Mouse (Mus musculus): ENCODE measurements around the gene Fuom. TPM values are rescaled to one million over a fixed set of nuclear protein-coding genes. Genes with fewer than 3 reads are reported as not detected.
A peak's percentile ranks its signal among the peaks of the same experiment; 100 is the strongest.
"Not testable (repeated sequence)": the region's sequence is repeated elsewhere in the genome, so short reads cannot be mapped to it uniquely, and the experiment has no call there.

Gene Fuom
- total and polyA plus RNA-seq, 3 experiments: 71.5 to 101 (median 83.4) TPM

GRCm38 (mm10) chr7:140135106-140135770, 33.0 kb upstream of the Fuom start:
- Histone ChIP-seq H3K9ac (ENCODE audit: low read depth, low read length) (no peak overlapping the region), H3K4me3 (no peak overlapping the region), H3K36me3 (ENCODE audit: control insufficient read depth, insufficient read depth, low read length) (no peaks in the 10 kb centered on the region), H3K4me1 (ENCODE audit: control insufficient read depth, insufficient read depth, low read length) (peaks cover 2% of the 10 kb centered on the region), H3K79me2 (replicated peaks; ENCODE audit: control insufficient read depth, insufficient read depth, low read length) (no peaks in the 10 kb centered on the region), H3K27ac (no peak overlapping the region), H3K27me3 (ENCODE audit: control insufficient read depth, insufficient read depth, low read length) (no peaks in the 10 kb centered on the region)
- DNase-seq: no peak
- intact Hi-C loops (cut with DNase I): loop anchor here (5.0 kb wide), 1 partner anchor 98 kb away; the partner anchor contains the start of genes Tubgcp2 and Zfp511
- no peak for TF ChIP-seq EP300 (IDR thresholded peaks at IDR 0.05; ENCODE audit: insufficient read depth, low read depth, low read length)
- WGBS: 81% methylated on average over 5 of the region's 5 CpGs

GRCm38 (mm10) chr7:140134033-140134432, 31.8 kb upstream of the Fuom start:
- H3K9ac ChIP-seq (ENCODE audit: low read depth, low read length); H3K27ac ChIP-seq; H3K4me1 ChIP-seq (ENCODE audit: control insufficient read depth, insufficient read depth, low read length); H3K79me2 ChIP-seq (replicated peaks; ENCODE audit: control insufficient read depth, insufficient read depth, low read length); H3K27me3 ChIP-seq (ENCODE audit: control insufficient read depth, insufficient read depth, low read length); intact Hi-C loops (cut with DNase I); H3K4me3 ChIP-seq; DNase-seq; H3K36me3 ChIP-seq (ENCODE audit: control insufficient read depth, insufficient read depth, low read length): not testable (repeated sequence)
- WGBS: 86% methylated on average over 7 of the region's 7 CpGs

GRCm38 (mm10) chr7:140132184-140132583, 29.9 kb upstream of the Fuom start:
- 92% methylated on average over 7 of the region's 7 CpGs for WGBS
- intact Hi-C loops (cut with DNase I); H3K27ac ChIP-seq: not testable (repeated sequence)

GRCm38 (mm10) chr7:140127911-140128310, 25.7 kb upstream of the Fuom start:
- Histone ChIP-seq H3K36me3 (ENCODE audit: control insufficient read depth, insufficient read depth, low read length) (no peaks in the 10 kb centered on the region), H3K79me2 (replicated peaks; ENCODE audit: control insufficient read depth, insufficient read depth, low read length) (no peaks in the 10 kb centered on the region), H3K9ac (ENCODE audit: low read depth, low read length) (no peak overlapping the region), H3K27ac (no peak overlapping the region), H3K27me3 (ENCODE audit: control insufficient read depth, insufficient read depth, low read length) (no peaks in the 10 kb centered on the region), H3K4me3 (no peak overlapping the region), H3K4me1 (ENCODE audit: control insufficient read depth, insufficient read depth, low read length) (peaks cover 3% of the 10 kb centered on the region)
- 78% methylated on average over 2 of the region's 2 CpGs for WGBS
- TF ChIP-seq CTCF (IDR thresholded peaks at IDR 0.05) (no peak), POLR2A (IDR thresholded peaks at IDR 0.05; ENCODE audit: insufficient read depth, low read depth, low read length) (no peak)
- DNase-seq: no peak
- intact Hi-C loops (cut with DNase I): no loop called here

More at GRCm38 (mm10) chr7:140132184-140132583, 29.9 kb upstream of the Fuom start:
- H3K27me3 ChIP-seq (ENCODE audit: control insufficient read depth, insufficient read depth, low read length); H3K4me3 ChIP-seq; H3K9ac ChIP-seq (ENCODE audit: low read depth, low read length); H3K36me3 ChIP-seq (ENCODE audit: control insufficient read depth, insufficient read depth, low read length); H3K4me1 ChIP-seq (ENCODE audit: control insufficient read depth, insufficient read depth, low read length); DNase-seq; H3K79me2 ChIP-seq (replicated peaks; ENCODE audit: control insufficient read depth, insufficient read depth, low read length): not testable (repeated sequence)

- H3K4me1 ChIP-seq (ENCODE audit: control insufficient read depth, insufficient read depth, low read length): peaks cover 3% of the 10 kb centered on the region
- H3K9ac ChIP-seq (ENCODE audit: low read depth, low read length): no peak overlapping the region
- no peak for DNase-seq
- no peaks in the 10 kb centered on the region for H3K27me3 ChIP-seq (ENCODE audit: control insufficient read depth, insufficient read depth, low read length)
- H3K36me3 ChIP-seq (ENCODE audit: control insufficient read depth, insufficient read depth, low read length): no peaks in the 10 kb centered on the region
- 87% methylated on average over 3 of the region's 3 CpGs for WGBS
- no peak overlapping the region for H3K4me3 ChIP-seq
- intact Hi-C loops (cut with DNase I): no loop called here
- TF ChIP-seq EP300 (IDR thresholded peaks at IDR 0.05; ENCODE audit: insufficient read depth, low read depth, low read length) (no peak), CTCF (IDR thresholded peaks at IDR 0.05) (no peak), POLR2A (IDR thresholded peaks at IDR 0.05; ENCODE audit: insufficient read depth, low read depth, low read length) (no peak)
- H3K27ac ChIP-seq: no peak overlapping the region
- H3K79me2 ChIP-seq (replicated peaks; ENCODE audit: control insufficient read depth, insufficient read depth, low read length): no peaks in the 10 kb centered on the region
Observed at GRCm38 (mm10) chr7:140126934-140127333, 24.7 kb upstream of the Fuom start.

GRCm38 (mm10) chr7:140126022-140126350, 23.7 kb upstream of the Fuom start:
- no peak for DNase-seq
- peak overlapping the region; percentile 99 for H3K4me3 ChIP-seq
- peak overlapping the region; percentile 83 for H3K9ac ChIP-seq (ENCODE audit: low read depth, low read length)
- peak overlapping the region; percentile 80 for H3K27ac ChIP-seq
- 5% methylated on average over 5 of the region's 5 CpGs for WGBS
- no peaks in the 10 kb centered on the region for H3K36me3 ChIP-seq (ENCODE audit: control insufficient read depth, insufficient read depth, low read length)
- intact Hi-C loops (cut with DNase I): no loop called here
- H3K4me1 ChIP-seq (ENCODE audit: control insufficient read depth, insufficient read depth, low read length): peaks cover 3% of the 10 kb centered on the region
- no peaks in the 10 kb centered on the region for H3K79me2 ChIP-seq (replicated peaks; ENCODE audit: control insufficient read depth, insufficient read depth, low read length)
- no peaks in the 10 kb centered on the region for H3K27me3 ChIP-seq (ENCODE audit: control insufficient read depth, insufficient read depth, low read length)
- TF ChIP-seq CTCF (IDR thresholded peaks at IDR 0.05) (no peak), POLR2A (IDR thresholded peaks at IDR 0.05; ENCODE audit: insufficient read depth, low read depth, low read length) (no peak), EP300 (IDR thresholded peaks at IDR 0.05; ENCODE audit: insufficient read depth, low read depth, low read length) (no peak)

All from heart, adult 2 months (tissue).